Mouse (Mus musculus): ENCODE results near the gene Cct3. TPM values are rescaled to one million over a fixed set of nuclear protein-coding genes. Genes with fewer than 3 reads are reported as not detected.
"Not testable (repeated sequence)": the region's sequence is repeated elsewhere in the genome, so short reads cannot be mapped to it uniquely, and the experiment has no call there.

Cct3 gene
- 496 and 532 TPM in 2 replicates for polyA plus RNA-seq (2015; fragmentation: Nextera tagmentation; extraction: Ambion mirVana)

DNA sequence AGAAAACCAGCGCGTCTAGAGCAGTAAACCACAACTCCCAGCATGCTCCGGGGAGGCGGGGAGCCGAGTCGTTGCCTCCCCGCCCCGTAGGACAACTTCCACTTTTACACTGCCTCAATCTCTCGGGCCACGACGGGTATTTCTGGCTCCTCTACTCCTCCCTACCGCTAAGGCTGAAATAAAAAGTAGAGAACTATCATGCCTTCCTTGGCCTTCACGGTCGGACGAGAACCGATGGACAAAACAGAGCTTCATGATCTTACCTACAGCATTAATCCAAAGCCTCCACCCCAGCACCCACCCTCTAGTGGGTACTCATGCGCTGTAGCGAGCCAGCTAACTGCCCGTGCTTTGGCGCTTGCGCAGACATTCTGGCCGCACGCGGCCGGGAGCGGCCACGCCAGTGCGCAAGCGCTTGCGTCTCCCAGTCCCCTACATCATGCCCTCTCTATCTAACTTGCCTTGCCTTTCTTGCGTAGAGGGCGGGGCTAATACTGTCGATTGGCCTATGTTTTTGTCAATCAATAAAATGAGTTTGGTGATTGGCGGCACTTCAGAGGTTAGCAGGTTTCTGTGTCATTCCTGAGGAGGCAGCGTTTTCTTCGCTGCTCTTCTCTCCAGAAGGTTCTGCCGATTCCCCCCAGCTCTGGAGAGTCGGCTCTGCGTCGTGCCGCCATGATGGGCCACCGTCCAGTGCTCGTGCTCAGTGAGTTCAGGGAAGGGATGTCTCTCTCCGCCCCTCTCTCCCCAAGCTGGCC is at the start of gene Cct3, which contains the start of gene Tsacc:
Gene Cct3, plus strand, starts transcription at position 556 of the 758 bp plus-strand sequence.
Gene Tsacc, minus strand, starts transcription at position 439 of the 758 bp plus-strand sequence.
- peaks cover 26% of the 10 kb centered on the region for H3K36me3 ChIP-seq
- H3K4me2 ChIP-seq = peak within 1 kb of the TSS; percentile 97
- peak within 1 kb of the TSS; percentile 90 for H3K9ac ChIP-seq
- peak within 1 kb of the TSS; percentile 89 for H3K4me3 ChIP-seq
- H3K27me3 ChIP-seq = no peaks in the 10 kb centered on the region
- H3K9me3 ChIP-seq = no peaks in the 10 kb centered on the region
- ATAC-seq (ENCODE audit: low read depth) = peak; percentile 99
- H3K4me1 ChIP-seq (replicated peaks) = peaks cover 28% of the 10 kb centered on the region
- peak within 1 kb of the TSS; percentile 95 for H3K27ac ChIP-seq (replicated peaks)
- under 1% methylated on average over 44 of the region's 44 CpGs for WGBS

DNA sequence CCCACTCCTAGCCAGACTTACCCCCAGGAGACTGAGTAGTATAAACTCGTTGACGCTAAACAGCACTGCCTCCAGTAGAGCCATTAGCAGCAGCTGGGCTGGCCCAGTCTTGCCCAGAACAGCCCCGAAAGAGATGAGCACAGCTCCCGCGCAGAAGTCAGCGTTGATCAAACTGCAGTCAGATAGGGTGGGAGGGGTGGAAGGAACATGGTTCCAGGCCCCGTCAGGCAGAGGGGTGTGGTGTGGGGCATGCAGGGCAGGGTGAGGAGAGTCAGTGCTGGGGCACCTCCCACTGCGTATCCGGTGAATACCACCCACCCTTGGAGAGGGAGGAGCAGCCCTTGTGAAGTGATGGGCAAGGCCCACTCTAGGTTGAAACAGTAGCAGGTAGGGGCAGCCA is 49.2 kb upstream of the Cct3 start:
- Histone ChIP-seq H3K27ac (replicated peaks) (no peak overlapping the region), H3K27me3 (peaks cover 12% of the 10 kb centered on the region), H3K9ac (no peak overlapping the region), H3K4me1 (replicated peaks) (peaks cover 15% of the 10 kb centered on the region), H3K9me3 (no peaks in the 10 kb centered on the region), H3K36me3 (no peaks in the 10 kb centered on the region), H3K4me2 (no peak overlapping the region), H3K4me3 (no peak overlapping the region)
- WGBS = 56% methylated on average over 9 of the region's 9 CpGs
- no peak for ATAC-seq (ENCODE audit: low read depth)

GRCm38 (mm10) chr3:88248406-88248805 is 48.5 kb upstream of the Cct3 start:
- Histone ChIP-seq H3K4me1 (replicated peaks) (peaks cover 8% of the 10 kb centered on the region), H3K36me3 (no peaks in the 10 kb centered on the region), H3K9ac (0 out of 2 replicates have a peak overlapping the region, but pooled peaks have one; percentile 12), H3K27me3 (peaks cover 13% of the 10 kb centered on the region), H3K4me3 (no peak overlapping the region), H3K9me3 (no peaks in the 10 kb centered on the region), H3K27ac (replicated peaks) (no peak overlapping the region), H3K4me2 (no peak overlapping the region)
- 67% methylated on average over 11 of the region's 11 CpGs for WGBS
- ATAC-seq (ENCODE audit: low read depth) = no peak

DNA sequence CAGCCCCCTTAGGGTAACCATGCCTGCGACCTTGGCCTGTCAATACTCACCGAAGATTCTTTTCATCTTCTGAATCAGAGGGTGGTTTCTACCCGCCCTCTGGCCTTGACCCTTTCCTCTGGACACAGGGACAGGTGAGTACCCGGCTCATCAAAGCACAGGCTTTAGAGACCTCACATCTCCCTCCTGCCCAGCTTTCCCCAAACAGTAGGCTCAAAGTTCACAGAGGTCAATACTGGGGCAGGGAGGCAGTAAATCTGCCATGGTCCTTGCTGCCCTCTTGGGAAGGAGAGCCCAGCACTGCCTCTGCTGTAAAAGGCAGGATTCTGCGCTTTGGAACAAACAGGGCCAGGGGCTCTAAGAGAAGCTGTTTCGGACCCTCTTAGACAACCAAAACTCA is 44.2 kb upstream of the Cct3 start:
- no peak for ATAC-seq (ENCODE audit: low read depth)
- Histone ChIP-seq H3K4me1 (replicated peaks) (peaks cover 9% of the 10 kb centered on the region; the same call in 1 of the 2 replicates), H3K27ac (replicated peaks) (no peak overlapping the region), H3K9me3 (no peaks in the 10 kb centered on the region), H3K4me3 (no peak overlapping the region), H3K4me2 (no peak overlapping the region), H3K27me3 (peaks cover 32% of the 10 kb centered on the region), H3K36me3 (no peaks in the 10 kb centered on the region), H3K9ac (no peak overlapping the region)
- WGBS = 32% methylated on average over 6 of the region's 6 CpGs

- Histone ChIP-seq H3K9me3 (no peaks in the 10 kb centered on the region), H3K27me3 (peaks cover 32% of the 10 kb centered on the region), H3K9ac (peak within 1 kb of the TSS; percentile 66), H3K36me3 (no peaks in the 10 kb centered on the region), H3K4me2 (peak within 1 kb of the TSS; percentile 65), H3K4me1 (replicated peaks) (peaks cover 9% of the 10 kb centered on the region; the same call in 1 of the 2 replicates), H3K27ac (replicated peaks) (no peak within 1 kb of the TSS), H3K4me3 (peak within 1 kb of the TSS; percentile 34)
- ATAC-seq (ENCODE audit: low read depth) = no peak; the same call in 1 of the 2 replicates
- 4% methylated on average over 34 of the region's 34 CpGs for WGBS
These were observed 42.5 kb upstream of the Cct3 start, which contains the start of gene Rhbg for GRCm38 (mm10) chr3:88254268-88254926. Rhbg (minus strand) TSS chr3:88254709.

GRCm38 (mm10) chr3:88255950-88256349 is 41.0 kb upstream of the Cct3 start:
- H3K4me3 ChIP-seq = no peak overlapping the region
- no peak overlapping the region for H3K9ac ChIP-seq
- H3K27ac ChIP-seq (replicated peaks) = no peak overlapping the region
- H3K9me3 ChIP-seq = no peaks in the 10 kb centered on the region
- 73% methylated on average over 6 of the region's 6 CpGs for WGBS
- H3K36me3 ChIP-seq = no peaks in the 10 kb centered on the region
- peaks cover 32% of the 10 kb centered on the region for H3K27me3 ChIP-seq
- H3K4me2 ChIP-seq = no peak overlapping the region
- H3K4me1 ChIP-seq (replicated peaks) = peaks cover 9% of the 10 kb centered on the region; the same call in 1 of the 2 replicates
- ATAC-seq (ENCODE audit: low read depth) = no peak

DNA sequence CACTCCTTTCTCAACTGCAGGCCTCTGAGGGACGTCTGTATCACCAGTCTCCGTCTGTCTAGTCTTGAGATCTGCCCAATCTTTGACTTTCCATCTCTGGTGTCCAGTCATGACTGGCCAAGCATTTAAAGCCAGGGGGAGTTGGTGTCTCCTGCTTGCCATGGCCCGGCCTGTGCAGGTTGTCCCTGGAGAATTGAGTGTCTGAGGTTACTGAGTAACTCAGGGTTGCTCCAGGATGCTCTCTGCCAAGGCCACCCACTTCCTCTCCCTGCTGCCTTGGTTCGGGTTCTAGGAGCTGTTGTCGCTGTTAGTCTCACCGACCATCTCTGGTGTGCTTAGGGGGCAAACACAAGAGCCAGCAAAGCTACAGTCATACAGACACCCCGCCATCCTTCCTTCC is 40.5 kb upstream of the Cct3 start:
- no peaks in the 10 kb centered on the region for H3K36me3 ChIP-seq
- no peak overlapping the region for H3K4me2 ChIP-seq
- peaks cover 32% of the 10 kb centered on the region for H3K27me3 ChIP-seq
- H3K9me3 ChIP-seq = no peaks in the 10 kb centered on the region
- no peak overlapping the region for H3K27ac ChIP-seq (replicated peaks)
- H3K4me3 ChIP-seq = no peak overlapping the region
- no peak overlapping the region for H3K9ac ChIP-seq
- no peak for ATAC-seq (ENCODE audit: low read depth)
- 85% methylated on average over 7 of the region's 7 CpGs for WGBS
- peaks cover 9% of the 10 kb centered on the region; the same call in 1 of the 2 replicates for H3K4me1 ChIP-seq (replicated peaks)

DNA sequence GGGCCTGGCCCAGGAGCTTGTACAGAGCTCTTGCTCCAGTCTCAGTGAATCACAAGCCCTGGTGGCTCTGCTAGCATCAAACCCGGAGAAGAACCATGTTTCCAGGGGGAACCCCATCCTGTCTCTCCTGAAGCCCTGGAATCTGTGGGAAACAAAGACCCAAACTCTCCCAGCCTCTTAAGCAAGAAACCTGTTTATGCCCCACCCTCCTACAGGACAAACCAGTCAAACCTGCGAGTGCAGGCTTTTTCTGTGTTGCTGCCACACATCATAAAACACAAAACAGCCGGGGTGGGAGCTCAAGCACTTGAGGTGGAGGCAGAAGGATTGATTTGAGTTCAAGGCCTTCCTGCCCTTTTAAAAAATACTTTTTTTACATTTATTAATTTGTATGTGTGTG is 34.6 kb upstream of the Cct3 start:
- no peaks in the 10 kb centered on the region for H3K4me1 ChIP-seq (replicated peaks)
- ATAC-seq (ENCODE audit: low read depth) = no peak
- no peaks in the 10 kb centered on the region for H3K27me3 ChIP-seq
- 78% methylated on average over 3 of the region's 3 CpGs for WGBS
- H3K4me2 ChIP-seq = no peak overlapping the region
- H3K9ac ChIP-seq = no peak overlapping the region
- no peaks in the 10 kb centered on the region for H3K9me3 ChIP-seq
- no peak overlapping the region for H3K4me3 ChIP-seq
- H3K27ac ChIP-seq (replicated peaks) = no peak overlapping the region
- H3K36me3 ChIP-seq = no peaks in the 10 kb centered on the region

GRCm38 (mm10) chr3:88268014-88268413 is 28.9 kb upstream of the Cct3 start:
- not testable (repeated sequence) for H3K4me3 ChIP-seq; ATAC-seq (ENCODE audit: low read depth); H3K4me2 ChIP-seq; H3K4me1 ChIP-seq (replicated peaks); H3K27me3 ChIP-seq; H3K9me3 ChIP-seq; H3K27ac ChIP-seq (replicated peaks); H3K9ac ChIP-seq; H3K36me3 ChIP-seq
- 87% methylated on average over 6 of the region's 6 CpGs for WGBS

GRCm38 (mm10) chr3:88268991-88269390 is 27.9 kb upstream of the Cct3 start:
- no peak overlapping the region for H3K4me2 ChIP-seq
- WGBS = 83% methylated on average over 5 of the region's 5 CpGs
- H3K27ac ChIP-seq (replicated peaks) = no peak overlapping the region
- H3K9ac ChIP-seq = no peak overlapping the region
- H3K4me3 ChIP-seq = no peak overlapping the region
- ATAC-seq (ENCODE audit: low read depth) = no peak
- H3K36me3 ChIP-seq = no peaks in the 10 kb centered on the region
- no peaks in the 10 kb centered on the region for H3K9me3 ChIP-seq
- H3K4me1 ChIP-seq (replicated peaks) = no peaks in the 10 kb centered on the region
- no peaks in the 10 kb centered on the region for H3K27me3 ChIP-seq

- not testable (repeated sequence) for H3K4me3 ChIP-seq; H3K27me3 ChIP-seq; ATAC-seq (ENCODE audit: low read depth)
These were observed 25.6 kb upstream of the Cct3 start for GRCm38 (mm10) chr3:88271298-88271697.

DNA sequence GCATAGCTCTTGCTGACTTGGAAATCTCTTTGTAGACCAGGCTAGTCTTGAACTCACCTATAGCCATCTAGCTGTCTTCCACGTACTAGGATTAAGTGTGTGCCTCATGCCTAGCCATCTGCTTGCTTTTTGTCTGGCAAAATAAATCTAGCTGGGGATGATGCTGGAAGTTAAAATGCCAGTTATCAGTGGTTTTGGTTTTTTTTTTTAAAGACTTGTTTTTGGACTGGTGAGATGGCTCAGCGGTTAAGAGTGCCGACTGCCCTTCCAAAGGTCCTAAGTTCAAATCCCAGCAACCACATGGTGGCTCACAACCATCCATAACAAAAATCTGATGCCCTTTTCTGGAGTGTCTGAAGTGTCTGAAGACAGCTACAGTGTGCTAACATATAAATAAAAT is 25.1 kb upstream of the Cct3 start:
- no peak overlapping the region for H3K27ac ChIP-seq (replicated peaks)
- no peak for ATAC-seq (ENCODE audit: low read depth)
- no peak overlapping the region for H3K4me2 ChIP-seq
- 93% methylated on average over 3 of the region's 3 CpGs for WGBS
- H3K4me1 ChIP-seq (replicated peaks) = no peaks in the 10 kb centered on the region
- no peak overlapping the region for H3K4me3 ChIP-seq
- H3K36me3 ChIP-seq = no peaks in the 10 kb centered on the region
- no peak overlapping the region for H3K9ac ChIP-seq
- no peaks in the 10 kb centered on the region for H3K27me3 ChIP-seq
- H3K9me3 ChIP-seq = no peaks in the 10 kb centered on the region

More at GRCm38 (mm10) chr3:88271298-88271697, 25.6 kb upstream of the Cct3 start:
- not testable (repeated sequence) for H3K4me1 ChIP-seq (replicated peaks); H3K4me2 ChIP-seq; H3K9me3 ChIP-seq; H3K36me3 ChIP-seq; H3K9ac ChIP-seq; H3K27ac ChIP-seq (replicated peaks)
- 89% methylated on average over 2 of the region's 2 CpGs for WGBS
